Mouse (Mus musculus): ENCODE results near the gene Pdcd7. TPM values are rescaled to one million over a fixed set of nuclear protein-coding genes. Genes with fewer than 3 reads are reported as not detected.

Gene Pdcd7
- total RNA-seq, 1 experiment: 23.7 TPM

- no peak overlapping the region for H3K27ac ChIP-seq (ENCODE audit: insufficient read depth, low read depth, low read length, poor library complexity, severe bottlenecking)
- H3K9ac ChIP-seq (ENCODE audit: insufficient read depth, low read depth, low read length, poor library complexity, severe bottlenecking): no peak overlapping the region
- H3K4me1 ChIP-seq (ENCODE audit: control insufficient read depth in 2 of 2, insufficient read depth in 2 of 2, low read length in 2 of 2, poor library complexity in 1 of 2): no peaks in the 10 kb centered on the region
- H3K4me3 ChIP-seq (ENCODE audit: insufficient read depth in 1 of 2, low read depth in 1 of 2, low read length in 2 of 2, poor library complexity in 1 of 2, severe bottlenecking in 1 of 2): no peak overlapping the region
- in situ Hi-C loops (cut with MboI; ENCODE audit: low sequenced_read_pairs in 2 of 2, unreplicated experiment in 2 of 2): no loop called here
- H3K9me3 ChIP-seq (ENCODE audit: control insufficient read depth, insufficient read depth, low read depth, low read length): no peaks in the 10 kb centered on the region
- DNase-seq (ENCODE audit: low read depth, low spot score): no peak
- TF ChIP-seq MAFK (IDR thresholded peaks at IDR 0.05; ENCODE audit: insufficient read depth, low read depth, low read length): no peak
- no peak for TF ChIP-seq HCFC1 (IDR thresholded peaks at IDR 0.05; ENCODE audit: borderline replicate concordance, insufficient read depth, low read length)
- TF ChIP-seq ZNF384 (IDR thresholded peaks at IDR 0.05; ENCODE audit: low read depth, low read length): no peak
- no peak for TF ChIP-seq ZC3H11A (IDR thresholded peaks at IDR 0.05; ENCODE audit: borderline replicate concordance, low read depth, low read length)
- no peak for TF ChIP-seq CHD2 (IDR thresholded peaks at IDR 0.05; ENCODE audit: low read depth, low read length)
- H3K36me3 ChIP-seq (ENCODE audit: control insufficient read depth, insufficient read depth, low read length, poor library complexity, severe bottlenecking): peaks cover 13% of the 10 kb centered on the region
Observed at GRCm38 (mm10) chr9:65308011-65308410, 37.9 kb upstream of the Pdcd7 start.

- H3K9me3 ChIP-seq (ENCODE audit: control insufficient read depth, insufficient read depth, low read depth, low read length): no peaks in the 10 kb centered on the region
- TF ChIP-seq HCFC1 (IDR thresholded peaks at IDR 0.05; ENCODE audit: borderline replicate concordance, insufficient read depth, low read length): no peak
- no peak for TF ChIP-seq CHD2 (IDR thresholded peaks at IDR 0.05; ENCODE audit: low read depth, low read length)
- no peak for TF ChIP-seq ZNF384 (IDR thresholded peaks at IDR 0.05; ENCODE audit: low read depth, low read length)
- no peak for TF ChIP-seq ZC3H11A (IDR thresholded peaks at IDR 0.05; ENCODE audit: borderline replicate concordance, low read depth, low read length)
- no peak for TF ChIP-seq MAFK (IDR thresholded peaks at IDR 0.05; ENCODE audit: insufficient read depth, low read depth, low read length)
- DNase-seq (ENCODE audit: low read depth, low spot score): no peak
- no peak overlapping the region for H3K4me3 ChIP-seq (ENCODE audit: insufficient read depth in 1 of 2, low read depth in 1 of 2, low read length in 2 of 2, poor library complexity in 1 of 2, severe bottlenecking in 1 of 2)
- H3K9ac ChIP-seq (ENCODE audit: insufficient read depth, low read depth, low read length, poor library complexity, severe bottlenecking): no peak overlapping the region
- peaks cover 13% of the 10 kb centered on the region for H3K36me3 ChIP-seq (ENCODE audit: control insufficient read depth, insufficient read depth, low read length, poor library complexity, severe bottlenecking)
- H3K27ac ChIP-seq (ENCODE audit: insufficient read depth, low read depth, low read length, poor library complexity, severe bottlenecking): no peak overlapping the region
- in situ Hi-C loops (cut with MboI; ENCODE audit: low sequenced_read_pairs in 2 of 2, unreplicated experiment in 2 of 2): no loop called here
- no peaks in the 10 kb centered on the region for H3K4me1 ChIP-seq (ENCODE audit: control insufficient read depth in 2 of 2, insufficient read depth in 2 of 2, low read length in 2 of 2, poor library complexity in 1 of 2)
Observed at GRCm38 (mm10) chr9:65312669-65313357, 33.1 kb upstream of the Pdcd7 start.

GRCm38 (mm10) chr9:65313846-65314245, 32.1 kb upstream of the Pdcd7 start:
- no peak overlapping the region for H3K4me3 ChIP-seq (ENCODE audit: insufficient read depth in 1 of 2, low read depth in 1 of 2, low read length in 2 of 2, poor library complexity in 1 of 2, severe bottlenecking in 1 of 2)
- H3K9ac ChIP-seq (ENCODE audit: insufficient read depth, low read depth, low read length, poor library complexity, severe bottlenecking): no peak overlapping the region
- H3K9me3 ChIP-seq (ENCODE audit: control insufficient read depth, insufficient read depth, low read depth, low read length): no peaks in the 10 kb centered on the region
- DNase-seq (ENCODE audit: low read depth, low spot score): no peak
- in situ Hi-C loops (cut with MboI; ENCODE audit: low sequenced_read_pairs in 2 of 2, unreplicated experiment in 2 of 2): no loop called here
- no peaks in the 10 kb centered on the region for H3K4me1 ChIP-seq (ENCODE audit: control insufficient read depth in 2 of 2, insufficient read depth in 2 of 2, low read length in 2 of 2, poor library complexity in 1 of 2)
- H3K27ac ChIP-seq (ENCODE audit: insufficient read depth, low read depth, low read length, poor library complexity, severe bottlenecking): no peak overlapping the region
- TF ChIP-seq MAFK (IDR thresholded peaks at IDR 0.05; ENCODE audit: insufficient read depth, low read depth, low read length): no peak
- H3K36me3 ChIP-seq (ENCODE audit: control insufficient read depth, insufficient read depth, low read length, poor library complexity, severe bottlenecking): peaks cover 10% of the 10 kb centered on the region

GRCm38 (mm10) chr9:65322255-65322900, 23.5 kb upstream of the Pdcd7 start:
- in situ Hi-C loops (cut with MboI; ENCODE audit: low sequenced_read_pairs in 2 of 2, unreplicated experiment in 2 of 2): no loop called here
- Histone ChIP-seq H3K9me3 (ENCODE audit: control insufficient read depth, insufficient read depth, low read depth, low read length) (no peaks in the 10 kb centered on the region), H3K27ac (ENCODE audit: insufficient read depth, low read depth, low read length, poor library complexity, severe bottlenecking) (no peak overlapping the region), H3K4me3 (ENCODE audit: insufficient read depth in 1 of 2, low read depth in 1 of 2, low read length in 2 of 2, poor library complexity in 1 of 2, severe bottlenecking in 1 of 2) (no peak overlapping the region), H3K36me3 (ENCODE audit: control insufficient read depth, insufficient read depth, low read length, poor library complexity, severe bottlenecking) (peaks cover 4% of the 10 kb centered on the region), H3K4me1 (ENCODE audit: control insufficient read depth in 2 of 2, insufficient read depth in 2 of 2, low read length in 2 of 2, poor library complexity in 1 of 2) (peaks cover 0 to 2% of the 10 kb centered on the region in 2 experiments; a peak in 1 of 4 replicates), H3K9ac (ENCODE audit: insufficient read depth, low read depth, low read length, poor library complexity, severe bottlenecking) (no peak overlapping the region)
- DNase-seq (ENCODE audit: low read depth, low spot score): no peak
- TF ChIP-seq CHD2 (IDR thresholded peaks at IDR 0.05; ENCODE audit: low read depth, low read length): no peak
- no peak for TF ChIP-seq ZNF384 (IDR thresholded peaks at IDR 0.05; ENCODE audit: low read depth, low read length)
- TF ChIP-seq HCFC1 (IDR thresholded peaks at IDR 0.05; ENCODE audit: borderline replicate concordance, insufficient read depth, low read length): no peak
- TF ChIP-seq MAFK (IDR thresholded peaks at IDR 0.05; ENCODE audit: insufficient read depth, low read depth, low read length): no peak
- no peak for TF ChIP-seq ZC3H11A (IDR thresholded peaks at IDR 0.05; ENCODE audit: borderline replicate concordance, low read depth, low read length)
